Mouse (Mus musculus) layer of hippocampus, postnatal 36 days (tissue): ENCODE measurements at regions not wholly inside any gene's neighbourhood (a gene's known extent, or its start where the extent isn't known, plus 50 kb on each side); places are given as distances from the start of the nearest gene placed in this dataset.
"Not testable (repeated sequence)": the region's sequence is repeated elsewhere in the genome, so short reads cannot be mapped to it uniquely, and the experiment has no call there.

Experiments used
- DNase-seq, 2 experiments: peaks; one replicate each; pipeline ENCODE4 v3.0.0; 2022

DNA sequence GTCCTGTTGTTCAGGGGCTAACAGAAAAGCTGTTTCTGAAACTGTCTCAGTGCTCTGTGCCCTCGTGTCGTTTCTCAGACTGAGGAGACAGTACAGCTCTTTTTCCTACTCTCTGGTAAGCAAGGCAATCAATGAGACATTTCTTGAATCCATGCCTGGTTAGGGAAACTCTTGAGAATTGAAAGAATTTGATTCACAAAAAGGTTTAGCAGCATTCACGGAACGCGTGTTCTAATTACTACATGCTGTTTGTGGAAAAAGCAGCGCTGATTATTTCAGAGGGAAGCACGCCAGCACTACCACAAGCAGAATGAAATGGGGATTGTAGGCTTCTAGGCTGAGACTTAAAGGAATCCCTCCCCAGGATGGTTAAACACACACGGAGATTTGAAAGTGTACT, 112.5 kb upstream of the Adgrl2 start:
- no peak for DNase-seq

DNA sequence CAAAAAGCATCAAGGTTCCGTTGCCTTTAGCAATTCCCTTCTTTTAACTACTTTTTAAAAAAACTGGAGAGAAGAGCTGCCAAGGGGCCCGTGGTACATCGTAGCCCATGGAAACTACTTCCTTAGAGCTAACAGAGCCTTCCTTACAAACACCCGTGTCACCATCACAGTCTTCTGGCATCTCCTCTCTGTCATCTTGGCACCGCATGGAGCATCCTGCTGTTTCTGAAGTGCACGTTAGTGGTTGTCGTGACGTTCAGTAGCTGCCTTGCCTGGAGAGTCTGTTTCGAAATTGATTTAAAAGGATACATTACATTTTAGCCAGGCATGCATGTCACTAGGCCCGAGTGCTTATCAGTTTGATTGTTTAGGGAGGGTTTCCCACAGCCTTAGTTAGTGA, 111.4 kb upstream of the Adgrl2 start:
- DNase-seq = no peak

DNA sequence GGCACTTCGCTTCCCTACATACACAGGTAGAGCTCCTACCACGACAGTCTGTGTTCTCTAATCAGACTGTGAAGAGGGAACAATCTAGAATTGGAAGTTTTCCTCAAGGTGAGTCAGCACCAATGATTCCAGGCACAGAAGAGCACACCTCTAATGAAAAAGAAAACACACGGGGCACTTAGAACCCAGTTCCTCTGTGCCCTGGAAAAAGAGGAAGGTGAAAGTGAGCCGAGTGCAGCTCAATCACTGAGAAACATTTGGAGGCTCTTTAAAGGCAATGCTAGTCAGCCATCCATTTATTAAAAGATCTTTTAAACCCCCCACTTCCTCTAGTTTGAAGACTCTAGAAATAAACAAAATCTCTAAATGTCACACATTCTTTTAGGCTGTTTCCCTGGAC, 108.4 kb upstream of the Adgrl2 start:
- no peak for DNase-seq

DNA sequence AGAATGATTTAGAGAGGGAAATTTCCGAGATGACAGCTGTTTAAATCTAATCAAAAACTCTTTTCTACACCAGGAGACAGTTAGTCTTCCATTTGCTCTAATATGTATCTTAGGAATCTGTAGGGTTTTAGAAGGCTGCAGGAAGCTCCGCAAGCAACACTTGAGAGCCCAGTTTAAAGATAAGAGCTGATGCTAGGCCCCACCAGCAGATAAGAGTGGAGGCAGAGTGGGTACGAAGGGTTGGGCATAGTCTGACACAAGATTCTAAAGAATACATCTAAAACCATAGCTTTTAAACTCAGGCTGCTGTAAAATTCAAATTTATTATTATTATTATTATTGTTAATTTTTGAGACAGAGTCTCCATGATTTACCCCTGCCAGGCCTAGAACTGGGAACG, 106.7 kb upstream of the Adgrl2 start:
- DNase-seq = no peak

DNA sequence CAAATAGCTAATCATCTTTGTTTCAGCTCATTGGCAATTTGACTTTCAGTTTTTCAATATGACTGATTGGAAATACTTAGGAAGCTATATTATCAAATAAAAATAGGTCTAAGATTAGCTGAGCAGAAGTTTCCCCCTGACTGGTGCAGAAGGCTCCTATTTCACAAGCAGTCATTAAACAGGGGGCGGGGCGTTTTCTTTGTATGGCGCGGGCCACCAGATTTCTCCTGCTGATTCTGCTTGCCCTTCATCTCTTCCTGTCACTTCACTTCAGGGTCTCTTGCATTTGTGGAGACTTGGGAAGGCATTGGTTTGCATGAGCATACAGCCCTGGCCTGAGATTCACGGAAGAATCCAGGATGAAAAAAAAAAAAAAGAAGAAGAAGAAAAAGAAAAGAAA, 102.3 kb upstream of the Adgrl2 start:
- DNase-seq = no peak

DNA sequence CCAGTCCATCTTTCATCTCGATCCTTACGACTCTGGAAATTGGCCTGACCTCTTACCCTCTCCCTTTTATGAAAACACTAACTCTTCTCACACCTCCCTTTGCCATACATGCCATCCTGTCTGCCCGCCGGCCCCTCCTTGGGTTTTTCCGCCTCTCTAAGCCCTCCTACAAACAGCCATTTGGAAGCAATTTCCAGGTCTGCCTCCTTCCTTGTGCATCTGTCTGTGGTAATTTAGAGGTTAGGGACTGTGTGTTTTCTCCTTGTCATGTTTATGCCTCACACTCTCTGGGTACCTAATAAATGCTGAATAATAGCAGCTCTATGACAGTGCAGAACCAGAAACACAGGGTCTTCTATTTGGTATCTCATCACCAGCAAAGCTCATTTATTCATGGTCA, 99.7 kb upstream of the Adgrl2 start:
- no peak for DNase-seq

DNA sequence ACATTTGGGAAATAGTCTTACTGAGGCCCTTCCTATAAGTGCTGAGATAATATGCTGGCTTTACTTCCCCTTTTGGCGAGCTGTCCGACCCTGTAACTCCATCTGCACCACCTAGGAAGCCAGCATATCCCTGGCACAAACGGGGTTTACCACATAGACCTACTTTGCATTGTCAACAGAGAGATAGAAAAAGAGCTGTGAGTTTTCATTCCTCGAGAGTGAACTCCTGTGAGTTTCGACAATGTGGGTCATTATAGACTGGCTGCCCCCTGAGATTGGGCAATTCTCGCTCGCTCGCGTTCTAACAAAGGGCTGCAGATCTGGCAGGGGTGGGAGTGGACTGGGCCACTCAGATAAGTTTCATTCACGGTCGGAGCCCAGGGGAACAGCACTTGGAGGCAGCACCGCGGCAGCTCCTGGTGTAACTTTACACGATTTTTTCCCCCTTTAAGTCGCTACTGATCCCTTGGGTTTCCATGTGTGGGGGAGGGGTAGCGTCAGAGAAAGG, 98.3 kb upstream of the Adgrl2 start:
- DNase-seq = no peak

DNA sequence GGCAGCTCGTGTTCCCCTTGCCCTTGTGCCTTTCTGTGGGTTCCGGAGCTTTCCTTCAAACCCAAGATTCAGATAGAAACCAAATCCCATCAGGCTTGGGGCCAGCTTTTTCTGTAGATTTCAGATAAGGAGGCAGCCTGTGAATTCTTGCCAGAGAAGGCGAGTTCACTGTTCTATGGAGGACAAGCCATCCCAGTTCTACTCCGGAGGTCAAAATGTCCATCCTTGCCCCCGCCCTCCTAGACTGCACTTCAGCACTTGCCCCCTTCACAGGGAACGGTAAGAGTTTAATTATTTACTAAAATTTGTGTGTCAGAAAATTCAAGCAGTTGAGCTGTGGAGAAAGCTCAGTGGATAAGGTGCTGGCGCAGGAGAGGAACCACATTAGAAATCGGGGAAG, 97.1 kb upstream of the Adgrl2 start:
- DNase-seq = no peak

DNA sequence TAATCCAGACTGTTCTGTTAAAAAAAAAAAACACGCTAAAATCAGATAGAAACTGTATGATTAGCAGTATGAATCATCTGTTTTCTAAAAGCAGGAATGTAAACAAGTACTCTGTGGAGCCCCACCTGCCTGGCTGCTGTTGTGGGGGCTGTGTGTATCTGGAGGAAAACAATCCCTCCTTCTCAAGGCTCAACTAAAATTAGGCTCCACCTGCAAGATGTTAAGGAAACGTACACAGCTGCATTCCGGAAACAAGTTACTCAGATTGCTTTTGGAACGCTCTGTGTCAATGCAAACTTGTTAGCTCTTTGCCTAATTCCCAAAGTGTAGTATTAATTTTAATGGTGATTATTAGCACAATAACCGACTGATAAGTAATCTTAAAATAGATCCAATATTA, 96.3 kb upstream of the Adgrl2 start:
- DNase-seq = no peak

DNA sequence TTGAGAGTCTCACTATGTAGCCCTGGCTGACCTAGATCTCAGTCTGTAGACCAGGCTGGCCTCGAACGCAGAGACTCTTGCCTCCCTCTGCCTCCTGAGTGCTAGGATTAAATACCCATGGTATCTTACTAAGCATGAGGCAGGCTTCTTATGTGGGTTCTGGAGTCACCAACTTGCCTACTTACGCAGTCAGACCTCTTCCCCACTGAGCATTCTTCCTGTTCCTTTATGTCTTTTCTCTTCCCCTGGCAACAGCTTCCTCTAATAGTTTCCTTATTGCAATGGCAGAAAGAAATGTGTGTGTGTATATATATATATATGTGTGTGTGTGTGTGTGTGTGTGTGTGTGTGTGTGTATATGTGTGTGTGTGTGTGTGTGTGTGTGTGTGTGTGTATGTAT, 95.7 kb upstream of the Adgrl2 start:
- no peak for DNase-seq

DNA sequence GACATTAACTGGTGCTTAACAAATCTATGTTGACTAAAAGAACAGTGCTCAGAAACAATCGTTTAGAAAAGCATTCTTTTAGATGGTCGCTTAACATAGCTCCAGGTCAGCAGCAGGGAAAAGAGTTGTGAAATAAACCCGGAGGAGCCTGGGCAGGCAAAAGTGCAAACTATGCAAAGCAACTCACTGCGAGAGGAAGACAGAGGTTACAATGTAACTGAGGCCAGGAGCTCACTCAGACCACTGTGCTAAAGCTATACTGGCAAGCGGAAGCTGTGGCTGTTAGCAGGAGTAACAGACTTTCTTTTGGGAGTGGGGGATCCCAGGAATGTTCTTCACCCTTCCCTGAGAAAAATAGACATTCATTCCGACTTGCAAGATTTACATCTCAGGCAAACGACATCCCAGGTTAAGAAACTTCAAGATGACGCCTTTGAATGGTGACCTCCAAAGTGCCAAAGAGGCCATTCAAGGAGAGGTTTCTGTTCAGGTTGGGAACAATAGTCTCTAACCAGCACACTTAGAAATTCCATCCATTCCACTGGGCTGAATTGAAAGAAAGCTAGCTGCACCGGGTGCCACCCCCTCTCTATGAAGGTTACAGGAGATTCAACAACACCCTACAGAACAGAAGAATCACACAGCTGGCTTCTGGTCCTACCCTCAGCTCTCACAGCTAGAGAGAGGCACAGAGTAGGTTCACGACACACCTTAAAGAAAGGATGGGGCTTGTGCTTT, 94.7 kb upstream of the Adgrl2 start:
- DNase-seq = no peak

DNA sequence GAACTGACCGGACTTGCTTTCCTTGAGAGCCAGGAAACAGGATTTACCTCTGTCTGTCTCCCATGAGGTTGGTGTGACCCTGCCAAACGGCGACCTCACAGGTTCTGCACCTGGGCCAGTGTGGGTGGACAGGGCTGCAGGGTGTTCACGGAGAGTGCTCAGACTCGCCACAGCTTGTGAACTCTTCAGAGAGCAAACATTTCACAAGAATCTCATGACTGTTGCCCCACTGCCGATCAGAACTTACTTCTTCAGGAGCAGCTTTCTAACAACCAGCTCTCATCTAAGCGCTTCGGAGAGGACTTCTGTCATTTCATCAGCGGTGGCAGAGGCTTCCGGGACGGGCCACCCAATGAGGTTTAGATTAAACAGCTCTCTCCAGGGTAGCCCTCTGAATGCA, 93.0 kb upstream of the Adgrl2 start:
- DNase-seq = no peak

DNA sequence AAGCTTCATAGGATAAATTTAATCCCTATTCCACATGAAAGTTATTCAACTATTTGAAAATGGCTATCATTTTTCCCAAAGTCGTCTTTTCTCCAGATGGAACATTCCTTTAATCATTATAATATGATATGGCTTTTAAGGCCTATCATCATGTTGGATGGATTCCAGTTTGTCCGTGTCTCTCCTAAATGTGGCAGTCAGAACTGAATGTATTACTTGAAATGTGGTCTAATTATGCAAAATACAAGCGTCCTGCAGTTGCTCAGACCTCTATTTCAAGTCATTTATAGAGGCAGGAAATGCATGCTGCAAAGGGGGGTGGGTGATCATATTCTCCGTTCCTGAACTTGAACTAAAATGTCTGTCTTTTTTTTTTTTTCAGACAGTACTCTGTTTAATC, 88.5 kb upstream of the Adgrl2 start:
- no peak for DNase-seq

DNA sequence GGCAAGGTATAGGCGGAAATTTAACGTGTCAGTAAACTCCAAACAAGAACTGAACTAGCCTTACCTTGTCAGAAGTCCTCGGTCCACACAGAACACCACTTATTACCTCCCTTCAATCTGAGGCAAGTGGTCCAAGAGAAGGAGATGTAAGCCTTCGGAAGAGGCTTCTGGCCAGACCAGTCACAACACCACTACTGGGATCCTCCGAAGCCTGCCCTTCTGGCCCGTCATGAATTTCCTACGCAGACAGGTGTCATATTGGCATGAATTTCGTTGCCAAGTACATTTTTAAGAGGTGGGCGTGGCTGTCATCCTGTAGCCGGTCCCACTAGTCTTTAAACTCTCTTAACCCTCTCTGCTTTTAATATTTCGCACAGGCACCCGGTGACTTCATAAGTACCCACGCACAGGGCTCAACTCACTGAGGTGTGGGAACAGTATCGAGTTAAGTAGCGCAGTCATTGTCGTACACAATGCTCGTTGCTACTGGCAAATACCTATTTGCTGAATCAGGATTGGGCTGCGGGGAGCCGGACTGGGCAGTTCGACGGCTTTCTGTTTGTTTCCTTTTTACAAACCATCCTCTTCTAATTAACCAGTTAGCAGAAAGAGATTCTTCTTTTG, 86.7 kb upstream of the Adgrl2 start:
- no peak for DNase-seq

DNA sequence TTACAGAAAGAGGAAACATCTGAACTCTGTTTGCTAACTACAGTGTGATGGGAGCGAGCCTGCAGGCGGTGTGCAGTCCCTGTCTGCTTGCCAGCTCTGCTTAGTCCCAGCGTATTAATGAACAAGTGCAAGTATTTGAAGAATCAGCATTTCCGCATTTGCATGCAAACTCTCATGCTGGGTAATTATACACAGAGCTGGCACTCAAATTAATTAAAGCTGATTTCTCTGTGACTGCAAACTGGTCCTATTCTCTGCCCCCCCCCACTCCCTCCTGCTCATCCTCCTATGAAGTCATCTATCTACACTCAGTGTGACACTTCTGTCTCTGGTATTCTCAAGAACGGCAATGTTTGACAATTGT, 85.1 kb upstream of the Adgrl2 start:
- DNase-seq = peak in 1 of 2 experiments; percentile 22

DNA sequence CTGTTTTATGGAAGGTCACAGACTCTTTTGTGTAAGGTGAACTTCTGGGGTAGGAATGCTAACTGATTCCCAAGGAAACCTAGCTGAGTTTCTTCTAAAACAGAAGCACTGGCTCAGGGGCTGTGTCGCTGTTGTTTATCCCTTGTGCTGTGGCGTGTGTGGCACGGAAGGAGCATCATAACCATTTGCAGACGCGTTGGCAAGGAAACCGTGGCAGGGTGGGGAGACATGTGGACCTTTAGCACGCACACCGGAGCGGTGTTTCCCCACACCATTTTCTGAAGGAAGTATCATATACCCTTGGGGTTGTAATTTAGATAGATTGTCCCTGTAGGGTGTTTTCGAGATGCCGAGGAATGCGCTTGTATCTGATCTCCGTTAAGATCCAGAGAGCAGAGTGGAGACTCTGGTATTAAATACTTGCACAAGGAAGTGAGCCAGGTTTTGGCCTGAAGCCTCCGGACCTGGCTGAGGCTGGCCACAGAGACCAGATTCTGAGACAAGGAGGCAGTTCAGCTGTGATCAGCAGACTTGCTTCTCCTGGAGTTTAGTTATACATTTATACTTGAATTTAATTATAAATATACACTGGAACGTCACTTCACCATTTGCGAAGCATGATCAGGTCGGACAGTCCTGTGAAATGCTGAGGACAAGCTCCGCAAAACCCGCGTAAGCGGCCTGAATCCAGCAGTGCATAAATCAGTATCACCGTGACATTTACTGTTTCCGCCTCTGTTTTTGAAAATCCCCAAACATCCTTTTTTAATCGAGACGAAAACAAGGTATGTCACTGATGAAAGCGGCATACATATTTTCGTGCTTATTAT, 84.5 kb upstream of the Adgrl2 start:
- DNase-seq = peak in 1 of 2 experiments; percentile 11

DNA sequence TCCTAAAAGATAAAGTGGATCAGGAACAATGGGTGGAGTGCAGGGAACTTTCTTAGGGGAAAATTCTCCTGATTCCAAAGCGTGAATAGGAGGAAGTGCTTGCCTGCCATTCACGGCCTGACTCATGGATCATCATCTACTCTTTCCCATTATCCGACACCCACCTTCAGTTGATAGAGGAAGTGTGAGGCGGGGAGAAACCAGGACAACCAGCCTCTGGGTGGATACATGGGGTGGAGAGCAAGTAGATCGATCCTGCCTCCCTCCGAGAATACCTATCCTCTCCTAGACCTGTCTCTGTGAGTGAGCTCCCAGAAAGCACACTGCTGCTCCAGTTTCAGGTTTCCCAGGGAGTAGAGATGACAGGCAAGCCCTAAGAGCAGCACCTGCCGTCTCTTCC, 79.8 kb upstream of the Adgrl2 start:
- DNase-seq = no peak

DNA sequence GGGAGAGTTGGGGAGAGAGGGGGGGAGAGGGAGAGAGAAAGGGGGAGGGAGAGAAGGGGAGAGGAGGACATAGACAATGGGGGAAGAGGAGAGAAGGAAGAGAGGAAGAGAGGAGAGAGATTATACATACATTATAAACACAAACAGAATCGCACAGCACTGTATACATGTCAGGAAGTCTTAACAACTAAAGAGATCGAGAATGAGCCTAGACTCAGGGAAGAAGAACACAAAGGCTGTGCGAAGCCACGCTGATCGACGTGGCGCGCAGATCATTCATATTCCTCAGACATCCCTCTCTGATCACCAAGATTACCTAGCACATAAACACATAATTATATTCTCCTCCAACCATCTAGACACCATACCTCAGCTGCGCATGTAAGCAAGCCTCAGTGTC, 79.1 kb upstream of the Adgrl2 start:
- no peak for DNase-seq

DNA sequence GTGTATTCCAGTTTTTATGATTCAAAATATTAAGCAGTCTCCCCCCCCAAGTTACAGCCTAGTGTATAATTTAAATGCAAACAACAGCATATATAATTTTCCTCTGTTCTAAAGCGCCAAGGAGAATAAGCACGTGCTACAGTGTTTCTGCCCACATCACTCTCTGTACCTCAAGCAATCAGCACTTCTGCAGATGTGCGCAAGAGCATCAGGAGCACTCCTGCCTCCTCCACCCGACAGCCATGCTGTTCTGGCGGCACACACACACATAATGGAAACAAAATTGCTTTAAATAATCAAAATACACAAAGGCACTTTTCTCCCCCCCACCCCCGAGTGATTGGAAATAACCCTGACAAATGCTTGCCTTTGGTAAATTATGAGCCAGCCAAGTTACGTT, 78.5 kb upstream of the Adgrl2 start:
- DNase-seq = no peak

DNA sequence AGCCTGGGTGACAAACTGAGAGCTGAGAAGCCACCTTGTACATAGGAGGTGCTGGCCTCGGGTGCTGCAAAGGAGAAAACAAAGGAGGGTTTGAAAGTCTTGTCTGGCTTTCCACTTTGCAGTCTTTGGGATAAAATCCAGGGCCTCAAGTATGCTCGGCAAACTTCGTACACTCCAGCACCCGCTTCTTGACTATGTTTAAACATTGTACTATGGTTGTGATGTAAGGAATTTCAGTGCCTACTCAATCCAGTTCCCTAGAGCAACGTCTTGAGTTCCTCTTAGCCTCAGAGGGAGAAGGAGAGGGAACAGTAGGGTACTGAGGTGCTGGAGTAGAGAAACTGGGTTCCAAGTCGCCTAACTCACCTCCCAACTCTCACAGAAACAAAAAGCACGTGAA, 77.4 kb upstream of the Adgrl2 start:
- no peak for DNase-seq

DNA sequence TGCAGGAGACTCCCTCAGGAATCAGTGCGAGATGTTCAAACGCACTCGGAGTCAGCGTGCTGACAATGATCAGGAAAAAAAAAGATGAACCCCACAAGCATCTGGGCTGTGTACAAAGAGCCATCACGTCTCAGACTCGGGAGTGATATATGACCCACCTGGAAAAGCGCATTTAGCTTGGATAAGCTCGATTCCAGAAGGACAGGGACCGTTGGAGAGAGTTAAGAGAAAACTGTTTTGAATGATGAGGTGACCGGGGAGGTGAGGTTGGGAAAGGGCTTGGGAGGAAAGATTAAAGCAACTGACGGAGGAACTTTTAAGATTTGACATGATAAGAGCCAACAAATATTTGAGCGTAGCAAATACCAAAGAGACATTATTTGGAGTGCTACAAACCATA, 64.7 kb upstream of the Adgrl2 start:
- no peak for DNase-seq

DNA sequence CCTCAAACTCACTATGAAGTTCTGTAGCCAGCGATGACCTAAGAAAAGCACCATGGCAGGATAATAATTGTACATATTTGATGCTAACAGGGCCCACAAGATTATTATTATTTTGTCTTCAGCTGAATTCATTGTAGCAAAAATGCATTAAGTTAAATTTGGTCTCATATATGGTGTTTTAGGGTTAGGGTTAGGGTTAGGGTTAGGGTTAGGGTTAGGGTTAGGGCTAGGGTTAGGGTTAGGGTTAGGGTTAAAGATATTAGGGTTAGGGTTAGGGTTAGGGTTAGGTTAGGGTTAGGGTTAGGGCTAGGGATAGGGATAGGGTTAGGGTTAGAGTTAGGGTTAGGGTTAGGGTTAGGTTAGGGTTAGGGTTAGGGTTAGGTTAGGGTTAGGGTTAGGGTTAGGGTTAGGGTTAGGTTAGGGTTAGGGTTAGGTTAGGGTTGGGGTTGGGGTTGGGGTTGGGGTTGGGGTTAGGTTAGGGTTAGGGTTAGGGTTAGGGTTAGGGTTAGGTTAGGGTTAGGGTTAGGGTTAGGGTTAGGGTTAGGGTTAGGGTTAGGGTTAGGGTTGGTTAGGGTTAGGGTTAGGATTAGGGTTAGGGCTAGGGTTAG, 62.0 kb upstream of the Adgrl2 start:
- DNase-seq = not testable (repeated sequence)

DNA sequence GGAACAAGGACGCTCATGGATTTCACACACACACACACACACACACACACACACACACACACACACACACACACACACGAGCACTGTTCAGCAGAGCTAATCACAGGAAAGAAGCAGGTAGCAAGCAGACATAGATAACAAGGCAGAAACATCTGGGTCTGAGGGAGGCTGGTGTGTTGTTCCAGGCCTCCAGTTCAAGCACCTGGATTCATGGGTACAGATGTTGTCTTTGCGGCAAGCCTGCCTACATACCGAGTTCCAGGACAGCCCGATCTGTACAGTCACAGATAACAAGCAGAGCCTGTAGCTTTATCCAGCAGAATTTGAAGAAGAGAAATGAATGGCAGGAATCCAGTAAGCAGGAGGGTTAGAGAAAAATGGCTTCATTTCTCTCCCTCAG, 55.0 kb upstream of the Adgrl2 start:
- DNase-seq = no peak
